Mouse (Mus musculus) thymus, postnatal 4 days (tissue): Measurements from ENCODE around the gene Gm2a.

Experiments
- DNase-seq: peaks from one replicate; pipeline ENCODE4 v3.0.0; 2021

Gm2a gene

GRCm38 (mm10) chr11:55133204-55133603, 35.3 kb downstream of the Gm2a start:
- DNase-seq = no peak

GRCm38 (mm10) chr11:55134407-55134806, 36.5 kb downstream of the Gm2a start:
- no peak for DNase-seq

- DNase-seq = no peak
Measured at GRCm38 (mm10) chr11:55134871-55135270, 37.0 kb downstream of the Gm2a start.

- peak; percentile 86 for DNase-seq
Measured at GRCm38 (mm10) chr11:55136770-55137547, 39.0 kb downstream of the Gm2a start.

- DNase-seq = no peak
Measured at GRCm38 (mm10) chr11:55137646-55138045, 39.7 kb downstream of the Gm2a start.

GRCm38 (mm10) chr11:55141502-55141901, 43.6 kb downstream of the Gm2a start:
- DNase-seq = no peak

GRCm38 (mm10) chr11:55144011-55144410, 46.1 kb downstream of the Gm2a start:
- DNase-seq = no peak

GRCm38 (mm10) chr11:55146855-55147254, 48.9 kb downstream of the Gm2a start:
- no peak for DNase-seq

- DNase-seq = no peak
Measured at GRCm38 (mm10) chr11:55147423-55147822, 49.5 kb downstream of the Gm2a start.

GRCm38 (mm10) chr11:55148461-55148860, 50.5 kb downstream of the Gm2a start:
- no peak for DNase-seq

GRCm38 (mm10) chr11:55151608-55152007, 53.7 kb downstream of the Gm2a start, which contains the start of gene Slc36a3:
Gene Slc36a3 (minus strand): TSS chr11:55151708.
- DNase-seq = no peak

GRCm38 (mm10) chr11:55154398-55155069, 56.6 kb downstream of the Gm2a start:
- no peak for DNase-seq

- DNase-seq = no peak
Measured at GRCm38 (mm10) chr11:55155070-55155421, 57.1 kb downstream of the Gm2a start.

GRCm38 (mm10) chr11:55158785-55159359, 61.0 kb downstream of the Gm2a start:
- DNase-seq = peak; percentile 95
